Mouse (Mus musculus) liver, embryonic 14.5 days (tissue): Measurements from ENCODE around the gene BC030867.

Experiments
- CTCF ChIP-seq: IDR thresholded peaks from 2 replicates; pipeline ENCODE4 v1.5.1; 2016; ENCODE audit warnings: antibody characterized with exemption, low read depth, control low read depth
- EP300 ChIP-seq: IDR thresholded peaks from 2 replicates; pipeline ENCODE4 v1.6.1; 2016; ENCODE audit warnings: antibody characterized with exemption, low read depth

- TF ChIP-seq EP300, result no peak
- TF ChIP-seq CTCF, result no peak
These were observed 24.0 kb upstream of the BC030867 start for GRCm38 (mm10) chr11:102224686-102225085.
